Mouse (Mus musculus) layer of hippocampus, adult 9-11 months (tissue): ENCODE results near the gene Aldh1a3.
A peak's percentile ranks its signal among the peaks of the same experiment; 100 is the strongest.

ENCODE experiments used
- DNase-seq: peaks from one replicate; pipeline ENCODE4 v3.0.0; 2022

Gene Aldh1a3

GRCm38 (mm10) chr7:66427437-66428161, at the start of gene Aldh1a3:
TSS of gene Aldh1a3 (minus strand) at chr7:66427517.
- no peak for DNase-seq

GRCm38 (mm10) chr7:66476289-66476688, 49.0 kb upstream of the Aldh1a3 start:
- no peak for DNase-seq

GRCm38 (mm10) chr7:66471641-66472216, 44.4 kb upstream of the Aldh1a3 start:
- DNase-seq, result no peak

DNA sequence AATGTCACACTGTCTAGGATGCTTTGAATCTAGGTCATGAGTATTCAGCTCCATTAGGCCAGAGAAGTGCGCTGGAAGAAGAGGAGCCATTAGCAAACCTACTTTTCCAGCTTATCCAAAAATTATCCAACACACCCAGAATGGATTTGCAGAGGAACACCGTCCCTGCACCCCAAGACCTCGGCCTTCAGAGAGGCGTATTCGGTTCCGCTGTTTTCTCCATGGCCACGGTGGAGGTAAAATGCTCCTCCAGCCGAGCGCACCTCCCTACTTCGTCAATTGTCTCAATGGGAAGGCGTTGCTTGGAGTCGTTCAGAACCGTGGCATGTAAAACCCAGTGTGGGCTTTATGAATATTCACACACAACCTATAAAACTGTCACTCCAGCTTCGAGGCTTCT, 39.3 kb upstream of the Aldh1a3 start:
- DNase-seq, result no peak

DNA sequence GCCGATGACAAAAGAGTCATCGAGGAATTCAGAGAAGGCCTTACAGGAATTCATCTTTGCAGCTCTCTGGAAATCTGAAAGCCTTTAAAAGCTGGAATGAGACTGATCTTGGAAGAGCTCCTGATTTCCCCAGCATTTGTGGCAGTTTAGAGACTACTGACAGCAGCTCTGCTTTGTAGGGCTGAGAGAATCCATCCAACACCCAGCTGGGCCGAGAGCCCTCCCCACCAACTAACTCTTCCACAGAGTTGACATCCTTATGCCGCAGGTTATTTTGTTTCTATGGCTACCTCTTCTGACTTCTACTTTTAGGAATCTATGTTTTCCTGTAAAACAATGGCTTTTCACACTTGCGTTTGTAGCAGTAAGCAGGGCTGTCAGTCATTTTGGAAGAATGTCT, 37.9 kb upstream of the Aldh1a3 start:
- DNase-seq, result no peak

GRCm38 (mm10) chr7:66463081-66463480, 35.8 kb upstream of the Aldh1a3 start:
- DNase-seq, result no peak

GRCm38 (mm10) chr7:66451622-66452295, 24.4 kb upstream of the Aldh1a3 start:
- no peak for DNase-seq

- no peak for DNase-seq
Measured at GRCm38 (mm10) chr7:66449971-66450752, 22.8 kb upstream of the Aldh1a3 start.

GRCm38 (mm10) chr7:66448786-66449540, 21.6 kb upstream of the Aldh1a3 start:
- DNase-seq, result no peak

GRCm38 (mm10) chr7:66448304-66448703, 21.0 kb upstream of the Aldh1a3 start:
- no peak for DNase-seq

- DNase-seq, result no peak
Measured at GRCm38 (mm10) chr7:66446860-66447259, 19.5 kb upstream of the Aldh1a3 start.

DNA sequence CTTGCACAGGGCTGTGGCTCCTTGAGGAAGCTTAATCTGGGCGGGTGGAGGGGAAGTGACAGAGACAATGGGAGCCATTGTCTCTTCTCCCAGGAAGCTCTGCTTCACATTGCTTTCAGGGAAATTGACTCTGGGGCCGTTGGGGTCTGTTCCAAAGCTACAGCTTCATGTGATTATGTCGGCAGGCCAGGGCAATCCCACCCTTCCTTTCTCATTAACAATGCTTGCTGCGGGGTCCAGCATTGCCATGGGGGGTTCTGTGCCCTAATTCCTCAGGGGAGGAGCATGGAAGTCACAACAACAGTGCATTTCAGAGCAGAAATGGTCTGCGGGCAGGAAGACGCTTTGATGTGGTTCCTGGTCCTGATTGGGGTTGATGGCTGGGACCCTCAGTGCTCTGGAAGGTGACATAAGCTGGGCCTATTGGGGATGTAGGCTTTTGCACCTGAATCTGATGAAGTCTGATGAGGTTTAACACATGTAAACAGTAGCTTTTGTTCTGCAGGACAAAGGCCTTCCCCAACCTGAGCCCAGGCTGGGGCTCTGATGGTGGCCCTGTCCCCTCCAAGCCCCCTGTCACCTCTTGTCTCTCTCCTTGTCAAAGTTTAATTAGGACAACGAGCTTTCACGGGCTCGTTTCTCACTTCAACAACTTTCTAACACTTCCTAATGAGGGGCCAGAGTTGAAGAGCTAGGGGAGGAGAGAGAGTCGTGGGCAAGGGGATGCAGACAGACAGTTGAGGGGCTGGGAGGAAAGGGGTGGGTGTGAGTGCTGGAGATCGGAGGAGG, 18.0 kb upstream of the Aldh1a3 start:
- no peak for DNase-seq

- DNase-seq, result no peak
Measured at GRCm38 (mm10) chr7:66444706-66445105, 17.4 kb upstream of the Aldh1a3 start.

DNA sequence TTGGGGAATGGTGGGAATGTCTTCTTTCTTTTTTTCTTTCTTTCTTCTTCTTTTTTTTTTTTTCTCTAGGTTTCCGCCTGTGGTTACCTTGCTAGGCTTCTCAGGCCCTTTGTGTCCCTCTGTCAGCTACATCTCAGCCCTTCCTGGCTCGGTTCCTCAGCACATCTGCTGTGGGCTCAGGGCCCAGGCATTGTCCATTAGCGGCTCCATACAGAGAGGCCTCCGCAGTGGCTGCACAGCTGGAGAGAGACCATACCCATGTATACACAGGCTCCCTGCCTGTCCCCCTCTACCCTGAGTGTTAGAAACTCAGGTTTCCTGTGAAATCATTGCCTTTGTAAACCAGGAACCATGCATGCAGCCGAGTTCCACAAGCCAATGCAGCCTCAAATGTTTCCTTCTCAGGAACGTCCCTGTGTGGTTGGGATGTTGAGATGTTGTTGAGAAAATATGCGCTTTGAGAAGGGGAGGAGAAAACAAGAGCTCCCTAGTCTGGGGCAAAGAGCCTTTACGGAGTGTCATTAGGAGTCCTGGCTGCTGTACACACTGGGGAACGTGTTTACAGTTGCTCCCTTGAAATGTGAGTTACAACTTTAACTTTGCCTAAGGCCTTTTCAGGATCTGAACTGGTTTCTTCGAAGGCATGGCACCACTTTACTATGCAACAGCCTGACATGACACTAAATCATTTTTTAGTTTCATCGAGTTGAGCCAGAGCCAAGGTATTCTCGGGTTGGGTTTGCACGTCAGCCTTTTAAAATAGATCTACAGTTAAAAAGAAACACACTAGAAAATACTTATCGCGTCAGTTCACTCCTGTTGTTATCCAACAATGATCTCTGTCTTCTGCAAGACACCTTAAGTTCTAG, 15.4 kb upstream of the Aldh1a3 start:
- DNase-seq, result peak; percentile 24

- DNase-seq, result no peak
Measured at GRCm38 (mm10) chr7:66438787-66439669, 11.7 kb upstream of the Aldh1a3 start.

GRCm38 (mm10) chr7:66434453-66434935, 7.2 kb upstream of the Aldh1a3 start:
- peak; percentile 52 for DNase-seq

GRCm38 (mm10) chr7:66427053-66427436, 272 bp downstream of the Aldh1a3 start:
- no peak for DNase-seq

DNA sequence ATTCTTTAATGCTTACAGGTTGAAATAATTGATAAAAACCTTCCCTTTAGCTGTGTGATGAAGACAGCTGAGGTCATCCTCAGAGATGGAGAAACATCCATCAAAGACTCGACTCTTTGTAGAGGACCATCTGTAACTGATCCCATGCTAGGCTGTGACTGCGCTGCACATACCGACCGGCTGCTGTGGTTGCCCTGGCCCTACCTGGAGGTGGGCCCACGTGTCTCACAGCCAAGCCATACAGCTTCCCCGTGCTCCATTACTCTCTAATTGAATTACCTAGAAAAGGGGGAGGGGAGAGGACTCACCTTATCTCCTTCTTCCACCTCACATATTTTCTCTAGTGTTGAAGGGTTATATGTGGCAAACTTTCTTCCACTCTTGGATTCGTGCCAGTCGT, 5.4 kb downstream of the Aldh1a3 start:
- no peak for DNase-seq

- no peak for DNase-seq
Measured at GRCm38 (mm10) chr7:66418981-66419380, 8.3 kb downstream of the Aldh1a3 start.

DNA sequence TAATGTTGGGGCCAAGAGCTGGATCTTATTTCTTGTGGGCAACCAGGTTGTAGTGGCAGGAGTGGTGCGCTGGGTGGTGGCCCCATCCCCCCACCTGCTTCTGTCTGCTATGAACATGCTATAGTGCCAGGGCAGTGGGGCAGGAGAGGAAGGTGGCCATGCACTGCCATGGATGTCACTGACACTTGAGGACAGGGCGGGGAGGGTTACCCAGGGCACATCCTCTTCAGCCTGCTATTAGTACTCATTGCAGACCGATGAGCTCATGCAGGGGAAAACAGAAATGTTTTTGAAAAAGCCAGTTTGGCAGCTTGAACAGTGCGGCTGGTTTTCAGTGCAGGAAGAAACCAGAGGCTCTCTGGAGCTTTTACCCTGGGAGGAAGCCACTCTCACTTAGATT, 10.5 kb downstream of the Aldh1a3 start:
- no peak for DNase-seq
